Mouse (Mus musculus): Measurements from ENCODE around the gene Slfn3. TPM values are rescaled to one million over a fixed set of nuclear protein-coding genes. Genes with fewer than 3 reads are reported as not detected.
"Not testable (repeated sequence)": the region's sequence is repeated elsewhere in the genome, so short reads cannot be mapped to it uniquely, and the experiment has no call there.

Slfn3 gene
- total and polyA plus RNA-seq, 3 experiments = 10.6 to 33.1 (median 19.5) TPM

DNA sequence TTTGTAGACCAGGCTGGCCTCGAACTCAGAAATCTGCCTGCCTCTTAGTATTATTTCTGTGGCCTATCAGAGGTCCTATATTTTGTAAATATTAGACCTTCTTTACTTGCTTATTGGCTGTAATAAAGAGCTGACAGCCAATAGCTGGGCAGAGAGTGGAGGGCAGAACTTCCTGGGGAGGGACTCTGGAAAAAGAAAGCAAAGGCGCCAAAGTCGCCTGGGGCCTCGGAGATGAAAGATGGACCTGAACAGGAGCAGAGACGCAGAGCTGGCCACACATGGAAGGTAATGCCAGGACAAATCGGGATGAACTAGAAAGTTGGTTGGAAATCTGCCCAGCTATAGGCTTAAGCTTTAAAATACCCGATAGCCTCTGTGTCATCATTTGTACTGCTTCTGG lies 32.2 kb downstream of the Slfn3 start:
- peaks cover 34% of the 10 kb centered on the region for H3K79me2 ChIP-seq (replicated peaks; ENCODE audit: control insufficient read depth, extremely low read depth, insufficient read depth, poor library complexity, severe bottlenecking)
- peaks cover 9 to 31% of the 10 kb centered on the region in 2 experiments for H3K4me1 ChIP-seq (ENCODE audit: control insufficient read depth in 1 of 2, insufficient read depth in 2 of 2)
- in situ Hi-C loops (cut with MboI; ENCODE audit: low pct_ligation_motif_present, low pct_unique_long_range_greater_than_20kb, low sequenced_read_pairs) = loop anchor here (25.0 kb wide), 1 partner anchor 111 kb away; the partner anchor contains the start of gene Slfn1
- TF ChIP-seq NELFE (IDR thresholded peaks at IDR 0.05; ENCODE audit: low read depth, low read length) = peak; percentile 96
- TF ChIP-seq HCFC1 (IDR thresholded peaks at IDR 0.05; ENCODE audit: low read depth, low read length) = peak; percentile 70
- TF ChIP-seq SIN3A (IDR thresholded peaks at IDR 0.05; ENCODE audit: low read length) = peak; percentile 97
- peak; percentile 78; the same call in 1 of the 2 replicates for TF ChIP-seq MXI1 (IDR thresholded peaks at IDR 0.05; ENCODE audit: low read depth, low read length)
- TF ChIP-seq CHD2 (IDR thresholded peaks at IDR 0.05; ENCODE audit: low read length) = peak; percentile 61
- TF ChIP-seq USF1 (IDR thresholded peaks at IDR 0.05; ENCODE audit: low read depth, low read length) = no peak
- peak; percentile 91 for TF ChIP-seq TBP (conservative IDR thresholded peaks at IDR 0.05; ENCODE audit: low read depth, low read length)
- peak; percentile 97 for TF ChIP-seq E2F4 (IDR thresholded peaks at IDR 0.05; ENCODE audit: insufficient replicate concordance, low read depth, low read length)
- TF ChIP-seq PAX5 (IDR thresholded peaks at IDR 0.05; ENCODE audit: low read length) = no peak
- TF ChIP-seq SMC3 (IDR thresholded peaks at IDR 0.05; ENCODE audit: low read depth, low read length) = no peak
- TF ChIP-seq MYC (IDR thresholded peaks at IDR 0.05; ENCODE audit: low read depth, low read length) = 0 out of 2 replicates have a peak, but pooled peaks have one; percentile 47
- TF ChIP-seq ZNF384 (IDR thresholded peaks at IDR 0.05; ENCODE audit: low read depth, low read length) = no peak
- peak; percentile 87 for TF ChIP-seq TCF12 (IDR thresholded peaks at IDR 0.05; ENCODE audit: low read depth, low read length)
- peak; percentile 97 for TF ChIP-seq POLR2A (IDR thresholded peaks at IDR 0.05; ENCODE audit: low read depth, low read length)
- TF ChIP-seq KAT2A (IDR thresholded peaks at IDR 0.05; ENCODE audit: insufficient replicate concordance, low read length) = 0 out of 2 replicates have a peak, but pooled peaks have one; percentile 48
- peak; percentile 66 for TF ChIP-seq ELF1 (IDR thresholded peaks at IDR 0.05; ENCODE audit: low read depth, low read length)
- TF ChIP-seq JUND (conservative IDR thresholded peaks at IDR 0.05; ENCODE audit: low read depth, low read length) = no peak
- TF ChIP-seq ZMIZ1 (IDR thresholded peaks at IDR 0.05; ENCODE audit: low read depth, low read length) = peak; percentile 76; the same call in 1 of the 2 replicates
- peak overlapping the region; percentile 97 for H3K9ac ChIP-seq (ENCODE audit: insufficient read depth, low read depth)
- peak overlapping the region; percentile 62 to 74 (median 62) for H3K4me3 ChIP-seq (replicated peaks in 1 of 3; ENCODE audit: low read depth in 2 of 3, low read length in 2 of 3, poor library complexity in 1 of 3)
- H3K4me2 ChIP-seq (ENCODE audit: insufficient read depth, low read depth, poor library complexity, severe bottlenecking) = peak overlapping the region; percentile 74
- H3K27ac ChIP-seq (ENCODE audit: insufficient read depth, low read depth) = peak overlapping the region; percentile 75
- H3K27me3 ChIP-seq (replicated peaks) = no peaks in the 10 kb centered on the region
- no peaks in the 10 kb centered on the region for H3K9me3 ChIP-seq (replicated peaks; ENCODE audit: low read length)
- dilution Hi-C loops (cut with MboI; ENCODE audit: extremely low pct_ligation_motif_present, extremely low pct_unique_long_range_greater_than_20kb, low sequenced_read_pairs) = no loop called here
- H3K36me3 ChIP-seq (replicated peaks in 1 of 2; ENCODE audit: control insufficient read depth in 1 of 2, insufficient read depth in 1 of 2, low read length in 1 of 2) = peaks cover 25 to 35% of the 10 kb centered on the region in 2 experiments
- peak; percentile 95 for DNase-seq (ENCODE audit: extremely low read depth)

- Histone ChIP-seq H3K4me3 (replicated peaks in 1 of 3; ENCODE audit: low read depth in 2 of 3, low read length in 2 of 3, poor library complexity in 1 of 3) (peak overlapping the region; percentile 62 to 74 (median 62)), H3K4me2 (ENCODE audit: insufficient read depth, low read depth, poor library complexity, severe bottlenecking) (peak overlapping the region; percentile 74), H3K36me3 (replicated peaks in 1 of 2; ENCODE audit: control insufficient read depth in 1 of 2, insufficient read depth in 1 of 2, low read length in 1 of 2) (peaks cover 29 to 39% of the 10 kb centered on the region in 2 experiments), H3K4me1 (ENCODE audit: control insufficient read depth in 1 of 2, insufficient read depth in 2 of 2) (peaks cover 10 to 35% of the 10 kb centered on the region in 2 experiments), H3K27ac (ENCODE audit: insufficient read depth, low read depth) (peak overlapping the region; percentile 75), H3K79me2 (replicated peaks; ENCODE audit: control insufficient read depth, extremely low read depth, insufficient read depth, poor library complexity, severe bottlenecking) (peaks cover 36% of the 10 kb centered on the region), H3K9ac (ENCODE audit: insufficient read depth, low read depth) (peak overlapping the region; percentile 97)
- in situ Hi-C loops (cut with MboI; ENCODE audit: low pct_ligation_motif_present, low pct_unique_long_range_greater_than_20kb, low sequenced_read_pairs) = loop anchor here (25.0 kb wide), 1 partner anchor 111 kb away; the partner anchor contains the start of gene Slfn1
- peak; percentile 61 for DNase-seq (ENCODE audit: extremely low read depth)
- peak; percentile 73; the same call in 1 of the 2 replicates for TF ChIP-seq CHD1 (IDR thresholded peaks at IDR 0.05; ENCODE audit: low read depth, low read length)
- TF ChIP-seq SIN3A (IDR thresholded peaks at IDR 0.05; ENCODE audit: low read length) = peak; percentile 60; the same call in 1 of the 2 replicates
- TF ChIP-seq BHLHE40 (IDR thresholded peaks at IDR 0.05; ENCODE audit: low read depth, low read length) = peak; percentile 26; the same call in 1 of the 2 replicates
- peak; percentile 71; the same call in 1 of the 2 replicates for TF ChIP-seq MXI1 (IDR thresholded peaks at IDR 0.05; ENCODE audit: low read depth, low read length)
- H3K27me3 ChIP-seq (replicated peaks); H3K9me3 ChIP-seq (replicated peaks; ENCODE audit: low read length); dilution Hi-C loops (cut with MboI; ENCODE audit: extremely low pct_ligation_motif_present, extremely low pct_unique_long_range_greater_than_20kb, low sequenced_read_pairs): not testable (repeated sequence)
These were observed 32.7 kb downstream of the Slfn3 start for GRCm38 (mm10) chr11:83223793-83224192.

Data from CH12.LX (cell line).